Mouse (Mus musculus): ENCODE data around the gene Rai14.

DNA sequence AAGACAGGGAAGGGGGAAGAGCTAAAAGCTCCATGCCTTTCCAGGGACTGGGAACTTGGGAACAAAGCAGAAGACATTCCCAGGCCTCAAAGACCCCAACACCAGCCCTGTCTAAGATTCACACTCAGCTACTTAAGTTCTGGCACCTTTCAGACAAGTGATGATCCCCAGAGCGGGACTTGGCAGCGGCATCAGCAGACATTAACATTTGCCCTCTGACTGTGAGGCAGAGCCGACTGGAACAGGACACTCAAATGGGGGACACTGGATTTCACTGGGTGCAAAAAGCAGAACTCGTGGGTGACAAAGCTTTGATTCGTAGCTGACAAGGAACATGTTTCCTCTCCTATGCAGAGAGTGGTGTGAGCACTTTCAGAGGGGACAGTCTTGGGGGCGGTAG is 98.4 kb downstream of the Rai14 start:
- TF ChIP-seq EP300 (IDR thresholded peaks at IDR 0.05; ENCODE audit: low read depth) (no peak), CTCF (IDR thresholded peaks at IDR 0.05; ENCODE audit: low read depth) (no peak)

Measured in liver, postnatal 0 days (tissue).